Mouse (Mus musculus) cerebellum, adult 11-12 months (tissue): ENCODE measurements around the gene Camta1.

Experiments used
- DNase-seq: peaks from one replicate; pipeline ENCODE4 v3.0.0; 2022

The Camta1 gene

GRCm38 (mm10) chr4:151360976-151361673 is 500.6 kb downstream of the Camta1 start:
- peak; percentile 41 for DNase-seq

- no peak for DNase-seq
Observed at GRCm38 (mm10) chr4:151355505-151355904, 506.2 kb downstream of the Camta1 start.

- DNase-seq: no peak
Observed at GRCm38 (mm10) chr4:151352791-151353190, 508.9 kb downstream of the Camta1 start.

GRCm38 (mm10) chr4:151352249-151352648 is 509.4 kb downstream of the Camta1 start:
- DNase-seq: no peak

GRCm38 (mm10) chr4:151351757-151352156 is 509.9 kb downstream of the Camta1 start:
- no peak for DNase-seq

GRCm38 (mm10) chr4:151347620-151348019 is 514.1 kb downstream of the Camta1 start:
- no peak for DNase-seq

- no peak for DNase-seq
Observed at GRCm38 (mm10) chr4:151346673-151347072, 515.0 kb downstream of the Camta1 start.

GRCm38 (mm10) chr4:151344811-151345210 is 516.9 kb downstream of the Camta1 start:
- no peak for DNase-seq

- DNase-seq: no peak
Observed at GRCm38 (mm10) chr4:151339421-151339820, 522.3 kb downstream of the Camta1 start.

GRCm38 (mm10) chr4:151338931-151339330 is 522.7 kb downstream of the Camta1 start:
- no peak for DNase-seq

- no peak for DNase-seq
Observed at GRCm38 (mm10) chr4:151337543-151337942, 524.1 kb downstream of the Camta1 start.

GRCm38 (mm10) chr4:151336413-151336812 is 525.3 kb downstream of the Camta1 start:
- DNase-seq: no peak

- no peak for DNase-seq
Observed at GRCm38 (mm10) chr4:151334951-151335742, 526.5 kb downstream of the Camta1 start.

- DNase-seq: no peak
Observed at GRCm38 (mm10) chr4:151332074-151332849, 529.4 kb downstream of the Camta1 start.

GRCm38 (mm10) chr4:151330983-151331382 is 530.7 kb downstream of the Camta1 start:
- DNase-seq: no peak

GRCm38 (mm10) chr4:151328071-151328470 is 533.6 kb downstream of the Camta1 start:
- DNase-seq: no peak

- no peak for DNase-seq
Observed at GRCm38 (mm10) chr4:151326971-151327686, 534.5 kb downstream of the Camta1 start.

GRCm38 (mm10) chr4:151316428-151316827 is 545.2 kb downstream of the Camta1 start:
- no peak for DNase-seq

GRCm38 (mm10) chr4:151315726-151316125 is 546.0 kb downstream of the Camta1 start:
- DNase-seq: no peak

GRCm38 (mm10) chr4:151310773-151311172 is 550.9 kb downstream of the Camta1 start:
- DNase-seq: no peak

- DNase-seq: peak; percentile 84
Observed at GRCm38 (mm10) chr4:151310056-151310685, 551.5 kb downstream of the Camta1 start.

- no peak for DNase-seq
Observed at GRCm38 (mm10) chr4:151306890-151307289, 554.8 kb downstream of the Camta1 start.
